Mouse (Mus musculus): ENCODE results near the gene Sema4g.

GRCm38 (mm10) chr19:44989567-44990495 lies 930 bp downstream of the Sema4g start:
- TF ChIP-seq ZC3H11A (IDR thresholded peaks at IDR 0.05; ENCODE audit: borderline replicate concordance, low read depth, low read length) = no peak
- TF ChIP-seq MAFK (IDR thresholded peaks at IDR 0.05; ENCODE audit: insufficient read depth, low read depth, low read length) = no peak
- TF ChIP-seq CHD2 (IDR thresholded peaks at IDR 0.05; ENCODE audit: low read depth, low read length) = no peak
- TF ChIP-seq ZNF384 (IDR thresholded peaks at IDR 0.05; ENCODE audit: low read depth, low read length) = no peak

Data from ES-E14 (cell line).